Mouse (Mus musculus) stomach, embryonic 14.5 days (tissue): ENCODE data around the gene Vav1. TPM values are rescaled to one million over a fixed set of nuclear protein-coding genes. Genes with fewer than 3 reads are reported as not detected.
"Not testable (repeated sequence)": the region's sequence is repeated elsewhere in the genome, so short reads cannot be mapped to it uniquely, and the experiment has no call there.

Experiments
- ATAC-seq: fragments of 200-750 bp; cut with Nextera tagmentation; 2 replicates; pipeline ENCODE4 v1.8.0; 2017; ENCODE audit warnings: low read depth, moderate TSS enrichment; ENCODE audit not compliant: insufficient number of reproducible peaks, insufficient read depth, low FRiP score
- H3K27ac ChIP-seq: fragments of 300-500 bp; sonication (generic); 2 replicates; pipeline ENCODE4 v1.5.1; 2014; ENCODE audit warnings: mild to moderate bottlenecking, low read length, moderate library complexity, mixed read lengths
- H3K27me3 ChIP-seq: fragments of 300-500 bp; sonication (generic); 2 replicates; pipeline ENCODE4 v1.6.1; 2014; ENCODE audit warnings: low read length, control low read depth, mixed read lengths; ENCODE audit not compliant: control insufficient read depth, insufficient read depth
- H3K36me3 ChIP-seq: fragments of 300-500 bp; sonication (generic); 2 replicates; pipeline ENCODE4 v1.6.1; 2014; ENCODE audit warnings: mild to moderate bottlenecking, control low read depth, low read length, moderate library complexity, mixed read lengths; ENCODE audit not compliant: control insufficient read depth, insufficient read depth
- H3K4me1 ChIP-seq: fragments of 300-500 bp; sonication (generic); 2 replicates; pipeline ENCODE4 v1.6.1; 2014; ENCODE audit warnings: low read length, control low read depth, mixed read lengths; ENCODE audit not compliant: control insufficient read depth, insufficient read depth
- H3K4me2 ChIP-seq: fragments of 300-500 bp; sonication (generic); replicated peaks from 2 replicates; pipeline ENCODE4 v1.6.1; 2014; ENCODE audit warnings: low read depth, low read length, control low read depth
- H3K4me3 ChIP-seq: fragments of 300-500 bp; sonication (generic); 2 replicates; pipeline ENCODE4 v1.5.1; 2014; ENCODE audit warnings: low read depth, low read length, control low read depth
- H3K9ac ChIP-seq: fragments of 300-500 bp; sonication (generic); replicated peaks from 2 replicates; pipeline ENCODE4 v1.6.1; 2014; ENCODE audit warnings: low read depth, mild to moderate bottlenecking, control low read depth, low read length, moderate library complexity, mixed read lengths
- H3K9me3 ChIP-seq: fragments of 300-500 bp; sonication (generic); 2 replicates; pipeline ENCODE4 v1.6.1; 2016; ENCODE audit warnings: low read depth, low read length, control low read depth; ENCODE audit not compliant: control insufficient read depth
- WGBS: fragments of 180-500 bp; shearing (Covaris S2); extraction: QIAGEN DNeasy Blood & Tissue Kit; methylation state at CpG from one replicate; pipeline ENCODE4 v1.1.7; 2014; 5-methylcytosine and 5-hydroxymethylcytosine counted together
- polyA plus RNA-seq: library from polyadenylated mRNA; unstranded; fragments of >200 nt; fragmentation: Nextera tagmentation; extraction: Ambion mirVana; gene quantifications from 2 replicates; pipeline ENCODE4 v1.2.1, GENCODE M21; 2014

Vav1 gene
- polyA plus RNA-seq, 1 experiment from 2014 or later: 1.8 TPM

- no peak for ATAC-seq
- no peak overlapping the region for H3K4me3 ChIP-seq
- H3K4me2 ChIP-seq: no peak overlapping the region
- WGBS: 66% methylated on average over 9 of the region's 9 CpGs
- no peaks in the 10 kb centered on the region for H3K27me3 ChIP-seq
- no peaks in the 10 kb centered on the region for H3K36me3 ChIP-seq
- H3K4me1 ChIP-seq: no peaks in the 10 kb centered on the region
- H3K9ac ChIP-seq: no peak overlapping the region
- no peaks in the 10 kb centered on the region for H3K9me3 ChIP-seq
- no peak overlapping the region for H3K27ac ChIP-seq
Measured at GRCm38 (mm10) chr17:57334001-57334760, 55.3 kb downstream of the Vav1 start.

GRCm38 (mm10) chr17:57334761-57335150 is 55.9 kb downstream of the Vav1 start:
- H3K9me3 ChIP-seq: no peaks in the 10 kb centered on the region
- no peak overlapping the region for H3K4me2 ChIP-seq
- no peaks in the 10 kb centered on the region for H3K4me1 ChIP-seq
- no peaks in the 10 kb centered on the region for H3K36me3 ChIP-seq
- no peak overlapping the region for H3K9ac ChIP-seq
- 6% methylated on average over 16 of the region's 16 CpGs for WGBS
- H3K27ac ChIP-seq: no peak overlapping the region
- H3K4me3 ChIP-seq: no peak overlapping the region
- H3K27me3 ChIP-seq: no peaks in the 10 kb centered on the region
- no peak; the same call in 1 of the 2 replicates for ATAC-seq

- ATAC-seq, H3K4me1 ChIP-seq, H3K36me3 ChIP-seq, H3K4me2 ChIP-seq, H3K9ac ChIP-seq, H3K27me3 ChIP-seq, H3K27ac ChIP-seq, H3K9me3 ChIP-seq, H3K4me3 ChIP-seq: not testable (repeated sequence)
- WGBS: 67% methylated on average over 9 of the region's 9 CpGs
Measured at GRCm38 (mm10) chr17:57335194-57335593, 56.3 kb downstream of the Vav1 start.

GRCm38 (mm10) chr17:57335673-57336303 is 56.9 kb downstream of the Vav1 start:
- no peak overlapping the region for H3K27ac ChIP-seq
- no peak overlapping the region for H3K4me2 ChIP-seq
- no peaks in the 10 kb centered on the region for H3K27me3 ChIP-seq
- peak; percentile 87 for ATAC-seq
- H3K4me3 ChIP-seq: no peak overlapping the region
- 0 out of 2 replicates have a peak overlapping the region, but pooled peaks have one; percentile 10 for H3K9ac ChIP-seq
- H3K4me1 ChIP-seq: no peaks in the 10 kb centered on the region
- WGBS: 9% methylated on average over 11 of the region's 11 CpGs
- H3K36me3 ChIP-seq: no peaks in the 10 kb centered on the region
- no peaks in the 10 kb centered on the region for H3K9me3 ChIP-seq

- H3K27ac ChIP-seq: no peak overlapping the region
- no peak overlapping the region for H3K4me3 ChIP-seq
- no peaks in the 10 kb centered on the region for H3K27me3 ChIP-seq
- H3K9ac ChIP-seq: no peak overlapping the region
- WGBS: 82% methylated on average over 10 of the region's 10 CpGs
- H3K4me1 ChIP-seq: no peaks in the 10 kb centered on the region
- ATAC-seq: no peak
- H3K4me2 ChIP-seq: no peak overlapping the region
- H3K9me3 ChIP-seq: no peaks in the 10 kb centered on the region
- no peaks in the 10 kb centered on the region for H3K36me3 ChIP-seq
Measured at GRCm38 (mm10) chr17:57337996-57338395, 59.1 kb downstream of the Vav1 start.

- Histone ChIP-seq H3K9ac (no peak overlapping the region), H3K27me3 (no peaks in the 10 kb centered on the region), H3K27ac (no peak overlapping the region), H3K4me1 (no peaks in the 10 kb centered on the region), H3K4me2 (no peak overlapping the region), H3K4me3 (no peak overlapping the region), H3K36me3 (no peaks in the 10 kb centered on the region), H3K9me3 (no peaks in the 10 kb centered on the region)
- ATAC-seq: no peak
- 70% methylated on average over 9 of the region's 9 CpGs for whole genome bisulfite sequencing
Measured at GRCm38 (mm10) chr17:57339298-57339697, 60.4 kb downstream of the Vav1 start.

- no peak overlapping the region for H3K27ac ChIP-seq
- no peak overlapping the region for H3K4me2 ChIP-seq
- H3K4me1 ChIP-seq: no peaks in the 10 kb centered on the region
- no peaks in the 10 kb centered on the region for H3K27me3 ChIP-seq
- H3K9me3 ChIP-seq: no peaks in the 10 kb centered on the region
- H3K9ac ChIP-seq: no peak overlapping the region
- ATAC-seq: no peak
- no peak overlapping the region for H3K4me3 ChIP-seq
- WGBS: 62% methylated on average over 4 of the region's 4 CpGs
- no peaks in the 10 kb centered on the region for H3K36me3 ChIP-seq
Measured at GRCm38 (mm10) chr17:57341568-57341967, 62.7 kb downstream of the Vav1 start.

GRCm38 (mm10) chr17:57344029-57344707 is 65.3 kb downstream of the Vav1 start:
- H3K4me2 ChIP-seq: no peak overlapping the region
- no peak overlapping the region for H3K27ac ChIP-seq
- H3K27me3 ChIP-seq: no peaks in the 10 kb centered on the region
- H3K4me1 ChIP-seq: no peaks in the 10 kb centered on the region
- WGBS: 88% methylated on average over 2 of the region's 2 CpGs
- ATAC-seq: no peak
- no peak overlapping the region for H3K4me3 ChIP-seq
- H3K36me3 ChIP-seq: no peaks in the 10 kb centered on the region
- no peaks in the 10 kb centered on the region for H3K9me3 ChIP-seq
- no peak overlapping the region for H3K9ac ChIP-seq
